Mouse (Mus musculus) kidney, postnatal 0 days (tissue): Measurements from ENCODE around the gene Olfml1. TPM values are rescaled to one million over a fixed set of nuclear protein-coding genes. Genes with fewer than 3 reads are reported as not detected.

Source experiments
- ATAC-seq: fragments of 200-750 bp; cut with Nextera tagmentation; replicated peaks from 2 replicates; pipeline ENCODE4 v1.8.0; 2017; ENCODE audit warnings: low read depth, moderate number of reproducible peaks, moderate TSS enrichment, moderate library complexity; ENCODE audit not compliant: low FRiP score
- DNase-seq: peaks from one replicate; pipeline ENCODE4 v3.0.0-alpha.2; 2016; ENCODE audit warnings: low spot score
- H3K27ac ChIP-seq: fragments of 300-500 bp; sonication (generic); 2 replicates; pipeline ENCODE4 v1.5.1; 2014; ENCODE audit warnings: mild to moderate bottlenecking
- H3K27me3 ChIP-seq: fragments of 300-500 bp; sonication (generic); 2 replicates; pipeline ENCODE4 v1.6.1; 2014; ENCODE audit warnings: low read length, mixed read lengths; ENCODE audit not compliant: insufficient read depth
- H3K36me3 ChIP-seq: fragments of 300-500 bp; sonication (generic); 2 replicates; pipeline ENCODE4 v1.6.1; 2014; ENCODE audit warnings: low read length, mixed read lengths; ENCODE audit not compliant: insufficient read depth
- H3K4me1 ChIP-seq: fragments of 300-500 bp; sonication (generic); replicated peaks from 2 replicates; pipeline ENCODE4 v1.6.1; 2014; ENCODE audit warnings: antibody characterized with exemption, low read length, mixed read lengths; ENCODE audit not compliant: insufficient read depth
- H3K4me2 ChIP-seq: fragments of 300-500 bp; sonication (generic); 2 replicates; pipeline ENCODE4 v1.6.1; 2014; ENCODE audit warnings: mild to moderate bottlenecking, low read length, moderate library complexity, mixed read lengths
- H3K4me3 ChIP-seq: fragments of 300-500 bp; sonication (generic); replicated peaks from 2 replicates; pipeline ENCODE4 v1.5.1; 2014; ENCODE audit warnings: low read depth, low read length
- H3K9ac ChIP-seq: fragments of 300-500 bp; sonication (generic); 2 replicates; pipeline ENCODE4 v1.6.1; 2014; ENCODE audit warnings: low read depth, low read length
- H3K9me3 ChIP-seq: fragments of 300-500 bp; sonication (generic); replicated peaks from 2 replicates; pipeline ENCODE4 v1.6.1; 2016; ENCODE audit warnings: low read length, inconsistent platforms, mixed read lengths
- CTCF ChIP-seq: IDR thresholded peaks from 2 replicates; pipeline ENCODE4 v1.5.1; 2016; ENCODE audit warnings: antibody characterized with exemption, low read depth, mild to moderate bottlenecking, moderate library complexity
- WGBS: fragments of 180-500 bp; shearing (Covaris S2); extraction: QIAGEN DNeasy Blood & Tissue Kit; methylation state at CpG from one replicate; pipeline ENCODE4 v1.1.7; 2014; 5-methylcytosine and 5-hydroxymethylcytosine counted together
- polyA plus RNA-seq: library from polyadenylated mRNA; unstranded; fragments of >200 nt; fragmentation: Nextera tagmentation; extraction: Ambion mirVana; gene quantifications from 2 replicates; pipeline ENCODE4 v1.2.1, GENCODE M21; 2015

Gene Olfml1
- polyA plus RNA-seq, 1 experiment from 2014 or later, result 24.9 TPM

- Histone ChIP-seq H3K4me1 (0 out of 2 replicates have a peak, but pooled peaks cover 2% of the 10 kb centered on the region), H3K4me2 (no peak overlapping the region)
These were observed 30.7 kb downstream of the Olfml1 start for GRCm38 (mm10) chr7:107597956-107598355.

GRCm38 (mm10) chr7:107600651-107601050 lies 33.4 kb downstream of the Olfml1 start:
- no peak overlapping the region for H3K4me2 ChIP-seq
- no peak for DNase-seq

More at GRCm38 (mm10) chr7:107597956-107598355, 30.7 kb downstream of the Olfml1 start:
- H3K27me3 ChIP-seq, result no peaks in the 10 kb centered on the region
- 83% methylated on average over 3 of the region's 3 CpGs for WGBS
- ATAC-seq (no peak), DNase-seq (no peak)
- no peak overlapping the region for H3K27ac ChIP-seq
- H3K9ac ChIP-seq, result no peak overlapping the region
- no peaks in the 10 kb centered on the region for H3K9me3 ChIP-seq
- H3K4me3 ChIP-seq, result no peak overlapping the region
- H3K36me3 ChIP-seq, result no peaks in the 10 kb centered on the region
- no peak for TF ChIP-seq CTCF

GRCm38 (mm10) chr7:107602505-107602904 lies 35.3 kb downstream of the Olfml1 start:
- Histone ChIP-seq H3K36me3 (no peaks in the 10 kb centered on the region), H3K9ac (no peak overlapping the region), H3K27me3 (no peaks in the 10 kb centered on the region), H3K4me2 (no peak overlapping the region), H3K4me3 (no peak overlapping the region), H3K4me1 (no peaks in the 10 kb centered on the region), H3K27ac (no peak overlapping the region), H3K9me3 (no peaks in the 10 kb centered on the region)
- TF ChIP-seq CTCF, result no peak
- 0 out of 2 replicates have a peak, but pooled peaks have one; percentile 21 for ATAC-seq
- no peak for DNase-seq
- 62% methylated on average over 4 of the region's 4 CpGs for WGBS

More at GRCm38 (mm10) chr7:107600651-107601050, 33.4 kb downstream of the Olfml1 start:
- Histone ChIP-seq H3K4me1 (no peaks in the 10 kb centered on the region), H3K4me3 (no peak overlapping the region), H3K9me3 (no peaks in the 10 kb centered on the region), H3K27me3 (no peaks in the 10 kb centered on the region), H3K36me3 (no peaks in the 10 kb centered on the region), H3K9ac (no peak overlapping the region), H3K27ac (no peak overlapping the region)
- 62% methylated on average over 5 of the region's 5 CpGs for WGBS
- ATAC-seq, result peak; percentile 50
- no peak for TF ChIP-seq CTCF

- DNase-seq (peak; percentile 37), ATAC-seq (peak; percentile 65; the same call in 1 of the 2 replicates)
- Histone ChIP-seq H3K36me3 (no peaks in the 10 kb centered on the region), H3K9ac (no peak overlapping the region), H3K4me1 (no peaks in the 10 kb centered on the region), H3K4me3 (no peak overlapping the region), H3K27me3 (no peaks in the 10 kb centered on the region), H3K27ac (no peak overlapping the region), H3K9me3 (no peaks in the 10 kb centered on the region), H3K4me2 (no peak overlapping the region)
- no peak for TF ChIP-seq CTCF
- 37% methylated on average over 6 of the region's 6 CpGs for WGBS
These were observed 35.7 kb downstream of the Olfml1 start for GRCm38 (mm10) chr7:107602913-107603312.

GRCm38 (mm10) chr7:107607766-107608165 lies 40.5 kb downstream of the Olfml1 start:
- no peak overlapping the region for H3K9ac ChIP-seq
- 90% methylated on average over 1 of the region's 1 CpGs for WGBS
- ATAC-seq (no peak), DNase-seq (no peak)
- no peak overlapping the region for H3K4me2 ChIP-seq
- H3K36me3 ChIP-seq, result no peaks in the 10 kb centered on the region
- no peak for TF ChIP-seq CTCF
- H3K9me3 ChIP-seq, result no peaks in the 10 kb centered on the region
- no peak overlapping the region for H3K27ac ChIP-seq
- H3K27me3 ChIP-seq, result no peaks in the 10 kb centered on the region
- no peaks in the 10 kb centered on the region for H3K4me1 ChIP-seq
- H3K4me3 ChIP-seq, result no peak overlapping the region

- no peaks in the 10 kb centered on the region for H3K36me3 ChIP-seq
- no peaks in the 10 kb centered on the region for H3K27me3 ChIP-seq
- ATAC-seq, result no peak
- no peak overlapping the region for H3K9ac ChIP-seq
- no peak for DNase-seq
- no peak overlapping the region for H3K4me2 ChIP-seq
- 78% methylated on average over 2 of the region's 2 CpGs for WGBS
- H3K4me3 ChIP-seq, result no peak overlapping the region
- H3K27ac ChIP-seq, result no peak overlapping the region
- H3K4me1 ChIP-seq, result no peaks in the 10 kb centered on the region
- TF ChIP-seq CTCF, result no peak
- no peaks in the 10 kb centered on the region for H3K9me3 ChIP-seq
These were observed 42.5 kb downstream of the Olfml1 start for GRCm38 (mm10) chr7:107609622-107610255.
